8 mouse cellular contexts compared by ENCODE assay signal in the genomic region with DNA sequence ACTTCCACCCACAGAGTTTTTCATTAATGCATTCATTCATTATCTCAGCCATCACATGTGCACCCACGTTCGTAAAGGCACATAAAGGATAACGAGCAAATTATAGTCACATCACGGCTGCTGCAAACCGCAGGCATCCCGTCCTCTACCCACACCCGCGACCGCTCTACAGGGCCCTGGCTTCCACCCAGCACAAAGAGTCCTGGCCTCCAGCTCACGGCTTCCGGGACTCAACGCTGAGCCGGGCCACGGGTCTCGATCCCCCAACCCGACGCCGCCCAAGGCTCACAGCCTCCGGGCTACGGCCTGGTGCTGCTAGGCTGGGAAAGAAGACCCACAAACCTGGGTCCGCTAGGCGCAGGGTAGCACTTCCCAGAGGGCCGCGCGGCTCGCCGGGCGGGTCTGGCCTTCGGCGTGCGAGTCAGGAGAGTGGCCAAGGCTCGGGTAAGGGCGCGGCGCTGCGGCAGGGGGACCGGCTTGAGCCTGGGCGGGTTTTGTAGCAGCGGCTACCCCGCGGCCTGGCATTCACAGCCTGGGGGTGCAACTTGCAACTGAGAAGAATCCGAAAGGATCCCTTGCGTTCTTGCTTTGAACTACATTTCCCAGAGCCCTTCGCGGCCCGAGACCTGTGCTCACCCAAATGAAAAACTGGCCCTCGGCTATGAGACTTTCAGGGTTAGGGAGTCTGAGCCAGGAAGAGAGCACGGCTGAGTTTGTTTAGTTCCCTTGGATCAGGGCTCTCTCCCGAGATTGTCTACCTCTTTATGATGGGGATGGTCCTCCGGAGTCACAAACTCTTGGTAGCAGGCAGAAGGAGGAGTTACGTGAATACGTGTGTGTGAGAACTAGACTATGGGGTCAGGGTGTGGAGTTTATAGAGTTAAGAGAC. TPM values are rescaled to one million over a fixed set of nuclear protein-coding genes. Genes with fewer than 3 reads are reported as not detected.
A peak's percentile ranks its signal among the peaks of the same experiment; 100 is the strongest.
DNase-seq lines count a peak whose midpoint lies in the region; ATAC-seq lines count a peak whose summit lies in the region.

TSS of gene Zfp74 (minus strand) at position 577 of the 889 bp plus-strand sequence.

- no peaks in the 10 kb centered on the region for H3K27me3 ChIP-seq in hindbrain, embryonic 15.5 days

- H3K27ac ChIP-seq in hindbrain, embryonic 15.5 days (replicated peaks) = peak within 1 kb of the TSS; percentile 96

- peak within 1 kb of the TSS; percentile 79 for H3K4me2 ChIP-seq in hindbrain, embryonic 15.5 days

- peak within 1 kb of the TSS; percentile 87 for H3K4me3 ChIP-seq in hindbrain, embryonic 15.5 days

- peak; percentile 78 for DNase-seq in T-cell, adult 2 months (ENCODE audit: low spot score)
- DNase-seq in cerebellum, postnatal 36 days = peak; percentile 75 to 82
- DNase-seq in frontal cortex, postnatal 36 days (ENCODE audit: low spot score in 2 of 2) = peak; percentile 78 to 84
- peak; percentile 47 for DNase-seq in left cerebral cortex, adult 11 months (ENCODE audit: low spot score)
- peak; percentile 81 to 85 for DNase-seq in lung, postnatal 4 days
- peak; percentile 53 for DNase-seq in retina, postnatal 7 days (ENCODE audit: low read depth, low spot score)
- peak; percentile 60 for DNase-seq in urinary bladder, adult 2 months (ENCODE audit: low spot score)

- H3K9me3 ChIP-seq in hindbrain, embryonic 15.5 days = no peaks in the 10 kb centered on the region

- H3K4me1 ChIP-seq in hindbrain, embryonic 15.5 days (replicated peaks) = peaks cover 13% of the 10 kb centered on the region

- H3K36me3 ChIP-seq in hindbrain, embryonic 15.5 days = peaks cover 13% of the 10 kb centered on the region; the same call in 1 of the 2 replicates

- ATAC-seq in hindbrain, embryonic 15.5 days (ENCODE audit: low FRiP score, low read depth) = peak; percentile 92

- peak within 1 kb of the TSS; percentile 93 for H3K9ac ChIP-seq in hindbrain, embryonic 15.5 days

- WGBS in hindbrain, embryonic 15.5 days = under 1% methylated on average over 52 of the region's 52 CpGs

RNA-seq across cellular contexts. Expression of gene Zfp74, which starts in this region (rescaled TPM):
- polyA plus RNA-seq in hindbrain, embryonic 15.5 days (2015; fragmentation: Nextera tagmentation; extraction: Ambion mirVana) = 21.0 and 22.0 TPM in 2 replicates
- polyA plus RNA-seq in urinary bladder, adult 2 months (2012; rRNA removed) = 7.7 TPM in 2 replicates

Comparison
In these comparisons a context has a peak if more than half of its experiments do, and no peak if none do; other contexts are left out.
1. Peak in every context shown above with its lines: DNase-seq, ATAC-seq, H3K4me3 ChIP-seq and H3K27ac ChIP-seq.